Comparison of ENCODE assay signal across 12 mouse cellular contexts in genomic region chr3:101360832-101361231, GRCm38 (mm10).
"Had no signal": no experiment of that assay in that cellular context is flagged by ENCODE, and none has a peak within 500 bp of the region (broad histone marks: within the 10 kb centered on the region; RNA-seq: fewer than 3 reads in every experiment).

No protein-coding gene starts in this region.

- ATAC-seq: liver, postnatal 0 days; lung, postnatal 0 days; midbrain, embryonic 13.5 days; midbrain, embryonic 15.5 days had no signal

- DNase-seq: liver, postnatal 0 days; lung, adult 2 months; lung, postnatal 14 days; lung, postnatal 36 days; retina, postnatal 1 day; spleen, adult 18-20 months; thymus, adult 18-20 months; thymus, postnatal 14 days; thymus, postnatal 36 days had no signal
